Mouse (Mus musculus) kidney, adult 2 months (tissue): ENCODE measurements at regions not wholly inside any gene's neighbourhood (a gene's known extent, or its start where the extent isn't known, plus 50 kb on each side); places are given as distances from the start of the nearest gene placed in this dataset.

ENCODE experiments used
- CTCF ChIP-seq: fragments of 200-500 bp; conservative IDR thresholded peaks from 2 replicates; pipeline ENCODE4 v1.5.1; 2011; ENCODE audit warnings: low read depth, mild to moderate bottlenecking, control low read depth, low read length, moderate library complexity, mixed read lengths; ENCODE audit not compliant: insufficient read depth, insufficient read length
- POLR2A ChIP-seq: fragments of 200-500 bp; IDR thresholded peaks from one replicate; pipeline ENCODE4 v1.6.1; 2011; ENCODE audit warnings: low read depth, low read length, control low read depth

GRCm38 (mm10) chr12:73409481-73410085 lies 123.0 kb downstream of the Slc38a6 start:
- TF ChIP-seq POLR2A = no peak
- TF ChIP-seq CTCF = no peak
